Mouse (Mus musculus) telencephalon, adult 2 months (tissue): ENCODE measurements at regions not wholly inside any gene's neighbourhood (a gene's known extent, or its start where the extent isn't known, plus 50 kb on each side); places are given as distances from the start of the nearest gene placed in this dataset.

Source experiments
- DNase-seq: peaks from one replicate; pipeline ENCODE4 v3.0.0-alpha.2; 2011; ENCODE audit warnings: low read depth, low spot score

GRCm38 (mm10) chr2:28287210-28287860 lies 94.5 kb downstream of the Olfm1 start:
- DNase-seq = no peak

GRCm38 (mm10) chr2:28289339-28289738 lies 96.5 kb downstream of the Olfm1 start:
- no peak for DNase-seq

GRCm38 (mm10) chr2:28289860-28290471 lies 97.2 kb downstream of the Olfm1 start:
- DNase-seq = no peak

GRCm38 (mm10) chr2:28294509-28294908 lies 101.7 kb downstream of the Olfm1 start:
- no peak for DNase-seq

- DNase-seq = no peak
Measured at GRCm38 (mm10) chr2:28296183-28296582, 103.4 kb downstream of the Olfm1 start.

GRCm38 (mm10) chr2:28298738-28299137 lies 105.9 kb downstream of the Olfm1 start:
- DNase-seq = peak; percentile 76

GRCm38 (mm10) chr2:28299346-28299745 lies 106.6 kb downstream of the Olfm1 start:
- no peak for DNase-seq

- DNase-seq = no peak
Measured at GRCm38 (mm10) chr2:28301313-28301712, 108.5 kb downstream of the Olfm1 start.

- DNase-seq = peak; percentile 87
Measured at GRCm38 (mm10) chr2:28303936-28304335, 111.1 kb downstream of the Olfm1 start.

- no peak for DNase-seq
Measured at GRCm38 (mm10) chr2:28304712-28305111, 111.9 kb downstream of the Olfm1 start.

- DNase-seq = no peak
Measured at GRCm38 (mm10) chr2:28309122-28309521, 116.3 kb downstream of the Olfm1 start.

GRCm38 (mm10) chr2:28312212-28312611 lies 119.4 kb downstream of the Olfm1 start:
- peak; percentile 88 for DNase-seq

GRCm38 (mm10) chr2:28325502-28325901 lies 121.1 kb upstream of the Ppp1r26 start:
- no peak for DNase-seq

GRCm38 (mm10) chr2:28326056-28326455 lies 120.5 kb upstream of the Ppp1r26 start:
- DNase-seq = no peak

- DNase-seq = no peak
Measured at GRCm38 (mm10) chr2:28326682-28327081, 119.9 kb upstream of the Ppp1r26 start.

- DNase-seq = no peak
Measured at GRCm38 (mm10) chr2:28329130-28329529, 117.5 kb upstream of the Ppp1r26 start.

GRCm38 (mm10) chr2:28335141-28335789 lies 111.3 kb upstream of the Ppp1r26 start:
- DNase-seq = peak; percentile 31

- DNase-seq = no peak
Measured at GRCm38 (mm10) chr2:28335810-28336209, 110.8 kb upstream of the Ppp1r26 start.

- no peak for DNase-seq
Measured at GRCm38 (mm10) chr2:28336349-28337309, 110.0 kb upstream of the Ppp1r26 start.

- DNase-seq = no peak
Measured at GRCm38 (mm10) chr2:28337561-28337960, 109.0 kb upstream of the Ppp1r26 start.

GRCm38 (mm10) chr2:28341304-28341703 lies 105.3 kb upstream of the Ppp1r26 start:
- no peak for DNase-seq

- DNase-seq = no peak
Measured at GRCm38 (mm10) chr2:28348453-28348852, 98.1 kb upstream of the Ppp1r26 start.
